Mouse (Mus musculus): ENCODE data around the gene Pcnt. TPM values are rescaled to one million over a fixed set of nuclear protein-coding genes. Genes with fewer than 3 reads are reported as not detected.

Gene Pcnt
- total RNA-seq, 1 experiment = 107 TPM

DNA sequence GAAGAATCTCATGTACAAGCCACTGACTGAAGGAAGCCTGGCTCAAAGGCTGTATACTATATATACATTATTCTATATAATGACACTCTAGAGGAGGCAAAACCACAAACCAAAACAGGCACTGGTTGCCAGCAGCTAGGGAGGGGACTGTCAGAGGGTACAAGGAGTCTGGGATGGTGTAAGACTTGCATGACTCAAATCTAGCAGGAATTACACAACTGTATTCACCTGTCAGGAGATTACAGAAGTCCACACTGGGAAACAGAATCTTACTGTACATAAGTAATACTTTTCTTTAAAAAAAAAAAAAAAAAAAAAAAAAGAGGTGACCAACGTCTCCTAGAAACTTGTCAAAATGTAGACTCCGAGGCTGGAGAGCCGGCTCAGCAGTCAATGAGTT lies 114.0 kb downstream of the Pcnt start:
- Histone ChIP-seq H3K9me3 (ENCODE audit: control insufficient read depth, insufficient read depth, low read depth, low read length) (no peaks in the 10 kb centered on the region), H3K4me3 (ENCODE audit: insufficient read depth in 1 of 2, low read depth in 1 of 2, low read length in 2 of 2, poor library complexity in 1 of 2, severe bottlenecking in 1 of 2) (no peak overlapping the region), H3K36me3 (ENCODE audit: control insufficient read depth, insufficient read depth, low read length, poor library complexity, severe bottlenecking) (no peaks in the 10 kb centered on the region), H3K4me1 (ENCODE audit: control insufficient read depth in 2 of 2, insufficient read depth in 2 of 2, low read length in 2 of 2, poor library complexity in 1 of 2) (no peaks in the 10 kb centered on the region), H3K9ac (ENCODE audit: insufficient read depth, low read depth, low read length, poor library complexity, severe bottlenecking) (no peak overlapping the region), H3K27ac (ENCODE audit: insufficient read depth, low read depth, low read length, poor library complexity, severe bottlenecking) (no peak overlapping the region)
- in situ Hi-C loops (cut with MboI; ENCODE audit: low sequenced_read_pairs in 2 of 2, unreplicated experiment in 2 of 2) = no loop called here
- no peak for DNase-seq (ENCODE audit: low read depth, low spot score)
- TF ChIP-seq HCFC1 (IDR thresholded peaks at IDR 0.05; ENCODE audit: borderline replicate concordance, insufficient read depth, low read length) (no peak), CHD2 (IDR thresholded peaks at IDR 0.05; ENCODE audit: low read depth, low read length) (no peak), ZC3H11A (IDR thresholded peaks at IDR 0.05; ENCODE audit: borderline replicate concordance, low read depth, low read length) (no peak), ZNF384 (IDR thresholded peaks at IDR 0.05; ENCODE audit: low read depth, low read length) (no peak), MAFK (IDR thresholded peaks at IDR 0.05; ENCODE audit: insufficient read depth, low read depth, low read length) (no peak)

DNA sequence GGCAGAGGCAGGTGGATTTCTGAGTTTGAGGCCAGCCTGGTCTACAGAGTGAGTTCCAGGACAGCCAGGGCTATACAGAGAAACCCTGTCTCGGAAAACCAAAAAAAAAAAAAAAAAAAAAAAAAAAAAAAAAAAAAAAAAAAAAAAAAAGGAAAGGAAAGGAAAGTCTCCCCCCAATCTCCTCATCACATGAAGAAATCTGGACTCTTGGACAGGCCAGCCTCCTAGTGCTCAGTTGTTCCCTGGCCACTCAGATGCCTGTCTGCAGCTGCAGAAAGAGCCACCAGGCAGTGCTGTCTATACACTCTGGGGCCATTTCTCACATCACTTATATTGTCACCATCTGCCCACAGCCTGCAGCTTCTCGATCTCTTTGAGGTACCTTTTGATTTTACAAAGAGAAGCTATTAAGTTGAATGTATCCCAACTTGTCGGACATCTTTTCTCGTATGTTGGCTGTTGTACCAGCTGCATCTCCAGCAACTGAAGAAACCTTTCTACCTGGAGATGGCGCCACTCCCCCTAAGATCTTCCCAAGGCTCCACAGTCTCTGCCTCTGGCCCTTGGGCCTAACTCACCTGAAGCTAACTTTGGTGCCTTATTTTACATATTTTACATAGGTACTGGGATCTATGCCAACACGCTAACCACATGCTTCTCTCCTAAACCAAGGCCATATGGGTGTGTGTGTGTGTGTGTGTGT lies 116.1 kb downstream of the Pcnt start:
- Histone ChIP-seq H3K4me3 (ENCODE audit: insufficient read depth in 1 of 2, low read depth in 1 of 2, low read length in 2 of 2, poor library complexity in 1 of 2, severe bottlenecking in 1 of 2) (no peak overlapping the region), H3K4me1 (ENCODE audit: control insufficient read depth in 2 of 2, insufficient read depth in 2 of 2, low read length in 2 of 2, poor library complexity in 1 of 2) (no peaks in the 10 kb centered on the region), H3K9me3 (ENCODE audit: control insufficient read depth, insufficient read depth, low read depth, low read length) (no peaks in the 10 kb centered on the region), H3K27ac (ENCODE audit: insufficient read depth, low read depth, low read length, poor library complexity, severe bottlenecking) (no peak overlapping the region), H3K36me3 (ENCODE audit: control insufficient read depth, insufficient read depth, low read length, poor library complexity, severe bottlenecking) (no peaks in the 10 kb centered on the region), H3K9ac (ENCODE audit: insufficient read depth, low read depth, low read length, poor library complexity, severe bottlenecking) (no peak overlapping the region)
- DNase-seq (ENCODE audit: low read depth, low spot score) = peak; percentile 30
- in situ Hi-C loops (cut with MboI; ENCODE audit: low sequenced_read_pairs in 2 of 2, unreplicated experiment in 2 of 2) = no loop called here
- TF ChIP-seq ZNF384 (IDR thresholded peaks at IDR 0.05; ENCODE audit: low read depth, low read length) (peak; percentile 94), HCFC1 (IDR thresholded peaks at IDR 0.05; ENCODE audit: borderline replicate concordance, insufficient read depth, low read length) (no peak)

DNA sequence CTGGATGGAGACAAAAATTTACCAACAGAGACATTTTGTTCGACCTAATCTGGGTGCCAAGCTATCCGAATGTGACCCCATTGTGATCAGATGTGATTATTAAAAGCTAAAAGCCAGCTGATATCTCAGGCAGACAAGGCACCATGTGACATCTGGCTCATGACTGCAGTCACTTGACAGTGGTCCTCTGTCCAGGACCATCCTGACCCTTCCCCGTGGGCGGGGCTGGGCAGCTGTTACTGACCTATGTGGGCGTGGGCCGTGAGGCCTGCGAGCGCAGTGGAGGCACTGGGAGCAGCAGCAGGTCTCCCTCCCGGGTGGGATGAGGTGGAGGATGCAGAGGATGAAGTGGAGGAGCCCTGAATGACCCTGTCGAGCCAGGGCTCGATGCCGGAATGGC lies 125.0 kb downstream of the Pcnt start:
- H3K36me3 ChIP-seq (ENCODE audit: control insufficient read depth, insufficient read depth, low read length, poor library complexity, severe bottlenecking) = peaks cover 6% of the 10 kb centered on the region; the same call in 1 of the 2 replicates

DNA sequence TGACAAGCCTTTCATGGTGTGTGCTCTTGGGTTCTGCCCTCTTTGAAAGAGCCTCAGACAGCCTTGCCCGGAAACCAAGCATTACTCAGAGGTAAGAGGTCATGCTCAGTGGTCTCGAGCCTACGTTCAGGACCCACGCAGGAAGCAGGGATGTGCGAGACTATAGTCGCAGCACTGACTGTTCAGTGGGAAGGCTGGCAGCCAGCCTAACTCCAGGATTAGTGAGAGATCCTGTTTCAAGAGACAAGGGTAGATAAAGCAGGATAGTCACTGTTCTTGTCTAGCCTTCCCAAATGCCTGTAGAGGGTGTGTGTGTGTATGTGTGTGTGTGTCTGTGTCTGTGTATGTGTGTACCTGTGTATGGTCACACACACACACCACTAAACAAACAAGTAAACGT lies 126.4 kb downstream of the Pcnt start:
- TF ChIP-seq CHD2 (IDR thresholded peaks at IDR 0.05; ENCODE audit: low read depth, low read length) = no peak
- TF ChIP-seq ZNF384 (IDR thresholded peaks at IDR 0.05; ENCODE audit: low read depth, low read length) = no peak
- TF ChIP-seq MAFK (IDR thresholded peaks at IDR 0.05; ENCODE audit: insufficient read depth, low read depth, low read length) = no peak
- no peak for TF ChIP-seq HCFC1 (IDR thresholded peaks at IDR 0.05; ENCODE audit: borderline replicate concordance, insufficient read depth, low read length)
- no peak for TF ChIP-seq ZC3H11A (IDR thresholded peaks at IDR 0.05; ENCODE audit: borderline replicate concordance, low read depth, low read length)
- peaks cover 6% of the 10 kb centered on the region; the same call in 1 of the 2 replicates for H3K36me3 ChIP-seq (ENCODE audit: control insufficient read depth, insufficient read depth, low read length, poor library complexity, severe bottlenecking)
- in situ Hi-C loops (cut with MboI; ENCODE audit: low sequenced_read_pairs in 2 of 2, unreplicated experiment in 2 of 2) = no loop called here
- DNase-seq (ENCODE audit: low read depth, low spot score) = no peak
- H3K9ac ChIP-seq (ENCODE audit: insufficient read depth, low read depth, low read length, poor library complexity, severe bottlenecking) = no peak overlapping the region
- H3K9me3 ChIP-seq (ENCODE audit: control insufficient read depth, insufficient read depth, low read depth, low read length) = no peaks in the 10 kb centered on the region
- no peaks in the 10 kb centered on the region for H3K4me1 ChIP-seq (ENCODE audit: control insufficient read depth in 2 of 2, insufficient read depth in 2 of 2, low read length in 2 of 2, poor library complexity in 1 of 2)
- no peak overlapping the region for H3K4me3 ChIP-seq (ENCODE audit: insufficient read depth in 1 of 2, low read depth in 1 of 2, low read length in 2 of 2, poor library complexity in 1 of 2, severe bottlenecking in 1 of 2)
- H3K27ac ChIP-seq (ENCODE audit: insufficient read depth, low read depth, low read length, poor library complexity, severe bottlenecking) = no peak overlapping the region

More for the DNA sequence above, 125.0 kb downstream of the Pcnt start:
- Histone ChIP-seq H3K27ac (ENCODE audit: insufficient read depth, low read depth, low read length, poor library complexity, severe bottlenecking) (no peak overlapping the region), H3K9me3 (ENCODE audit: control insufficient read depth, insufficient read depth, low read depth, low read length) (no peaks in the 10 kb centered on the region), H3K4me1 (ENCODE audit: control insufficient read depth in 2 of 2, insufficient read depth in 2 of 2, low read length in 2 of 2, poor library complexity in 1 of 2) (no peaks in the 10 kb centered on the region), H3K4me3 (ENCODE audit: insufficient read depth in 1 of 2, low read depth in 1 of 2, low read length in 2 of 2, poor library complexity in 1 of 2, severe bottlenecking in 1 of 2) (no peak overlapping the region), H3K9ac (ENCODE audit: insufficient read depth, low read depth, low read length, poor library complexity, severe bottlenecking) (no peak overlapping the region)
- TF ChIP-seq HCFC1 (IDR thresholded peaks at IDR 0.05; ENCODE audit: borderline replicate concordance, insufficient read depth, low read length) (no peak), MAFK (IDR thresholded peaks at IDR 0.05; ENCODE audit: insufficient read depth, low read depth, low read length) (no peak), ZNF384 (IDR thresholded peaks at IDR 0.05; ENCODE audit: low read depth, low read length) (no peak), CHD2 (IDR thresholded peaks at IDR 0.05; ENCODE audit: low read depth, low read length) (no peak), ZC3H11A (IDR thresholded peaks at IDR 0.05; ENCODE audit: borderline replicate concordance, low read depth, low read length) (no peak)
- DNase-seq (ENCODE audit: low read depth, low spot score) = no peak
- in situ Hi-C loops (cut with MboI; ENCODE audit: low sequenced_read_pairs in 2 of 2, unreplicated experiment in 2 of 2) = no loop called here

All from ES-E14 (cell line).